Mouse (Mus musculus) lung, postnatal 14 days (tissue): ENCODE data around the gene Gnb4.

ENCODE experiments used
- DNase-seq: peaks from one replicate; pipeline ENCODE4 v3.0.0; 2021

The Gnb4 gene

GRCm38 (mm10) chr3:32611606-32612170, 4.7 kb downstream of the Gnb4 start:
- DNase-seq: peak; percentile 13

GRCm38 (mm10) chr3:32610560-32610959, 5.8 kb downstream of the Gnb4 start:
- DNase-seq: peak; percentile 72

- no peak for DNase-seq
These were observed 7.2 kb downstream of the Gnb4 start for GRCm38 (mm10) chr3:32609233-32609632.

- no peak for DNase-seq
These were observed 15.3 kb downstream of the Gnb4 start for GRCm38 (mm10) chr3:32601055-32601454.

- no peak for DNase-seq
These were observed 17.1 kb downstream of the Gnb4 start for GRCm38 (mm10) chr3:32599328-32599727.

GRCm38 (mm10) chr3:32595080-32595479, 21.3 kb downstream of the Gnb4 start:
- DNase-seq: no peak

- no peak for DNase-seq
These were observed 30.1 kb downstream of the Gnb4 start for GRCm38 (mm10) chr3:32586274-32586673.

- DNase-seq: no peak
These were observed 32.9 kb downstream of the Gnb4 start for GRCm38 (mm10) chr3:32583489-32583888.

GRCm38 (mm10) chr3:32581911-32582310, 34.5 kb downstream of the Gnb4 start:
- no peak for DNase-seq

GRCm38 (mm10) chr3:32580738-32581137, 35.6 kb downstream of the Gnb4 start:
- no peak for DNase-seq

- no peak for DNase-seq
These were observed 37.6 kb downstream of the Gnb4 start for GRCm38 (mm10) chr3:32578772-32579171.

GRCm38 (mm10) chr3:32575151-32575550, 41.2 kb downstream of the Gnb4 start:
- no peak for DNase-seq

- no peak for DNase-seq
These were observed 42.5 kb downstream of the Gnb4 start for GRCm38 (mm10) chr3:32573881-32574280.

GRCm38 (mm10) chr3:32573086-32573485, 43.3 kb downstream of the Gnb4 start:
- DNase-seq: no peak

GRCm38 (mm10) chr3:32563401-32563800, 53.0 kb downstream of the Gnb4 start:
- no peak for DNase-seq

- DNase-seq: peak; percentile 12
These were observed 63.3 kb downstream of the Gnb4 start for GRCm38 (mm10) chr3:32553061-32553460.

- no peak for DNase-seq
These were observed 78.3 kb downstream of the Gnb4 start for GRCm38 (mm10) chr3:32538091-32538490.

- peak; percentile 71 for DNase-seq
These were observed 78.8 kb downstream of the Gnb4 start for GRCm38 (mm10) chr3:32537556-32537955.

GRCm38 (mm10) chr3:32535692-32536091, 80.7 kb downstream of the Gnb4 start:
- DNase-seq: no peak
